Mouse (Mus musculus) adrenal gland, adult 8-10 months (tissue): ENCODE data around the gene Slc16a4. TPM values are rescaled to one million over a fixed set of nuclear protein-coding genes. Genes with fewer than 3 reads are reported as not detected.
A peak's percentile ranks its signal among the peaks of the same experiment; 100 is the strongest.
"Not testable (repeated sequence)": the region's sequence is repeated elsewhere in the genome, so short reads cannot be mapped to it uniquely, and the experiment has no call there.

Experiments
- DNase-seq: peaks from one replicate; pipeline ENCODE4 v3.0.0; 2022
- total RNA-seq, 4 experiments: library from RNA; stranded (reverse); gene quantifications; 2 replicates each; pipeline ENCODE4 v1.2.4; 2022

The Slc16a4 gene
- total RNA-seq, 4 experiments from 2014 or later, result 0.12 to 0.86 (median 0.31) TPM

DNA sequence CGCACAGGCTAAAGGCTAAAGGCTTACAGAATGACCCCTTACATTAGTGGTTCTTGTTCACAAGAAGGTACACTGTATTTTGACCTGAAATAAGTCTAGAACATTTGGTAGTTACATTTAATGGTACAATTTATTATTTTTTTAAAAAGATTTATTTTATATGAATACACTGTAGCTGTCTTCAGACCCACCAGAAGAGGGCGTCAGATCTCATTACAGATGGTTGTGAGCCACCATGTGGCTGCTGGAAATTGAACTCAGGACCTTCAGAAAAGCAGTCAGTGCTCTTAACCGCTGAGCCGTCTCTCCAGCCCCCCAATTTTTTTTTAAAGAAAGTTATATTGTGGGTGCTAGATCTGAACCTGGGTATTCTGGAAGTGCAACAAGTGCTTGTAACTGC lies 5.9 kb downstream of the Slc16a4 start:
- not testable (repeated sequence) for DNase-seq

GRCm38 (mm10) chr3:107317338-107317737 lies 26.3 kb downstream of the Slc16a4 start:
- DNase-seq, result no peak

DNA sequence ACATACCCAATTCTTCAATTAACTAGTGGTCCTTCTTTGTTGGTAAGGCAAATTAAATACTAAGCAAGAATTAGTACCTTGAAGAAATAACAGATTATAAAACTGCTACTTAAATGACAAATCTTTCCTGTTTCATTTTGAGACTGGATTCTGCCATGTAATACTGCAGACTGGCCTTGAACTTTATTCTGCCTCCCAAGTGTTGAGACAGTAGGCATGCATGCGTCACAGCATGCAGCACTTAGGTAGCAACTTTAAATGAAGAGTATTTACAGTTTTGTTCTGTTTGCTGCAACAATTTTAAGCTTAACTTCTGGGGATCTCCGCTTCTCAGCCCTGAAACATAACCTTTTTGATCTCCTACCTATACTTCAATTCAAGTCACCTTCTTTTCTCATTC lies 30.1 kb downstream of the Slc16a4 start:
- DNase-seq, result peak; percentile 31

- DNase-seq, result no peak
Observed at GRCm38 (mm10) chr3:107321776-107322175, 30.7 kb downstream of the Slc16a4 start.

- no peak for DNase-seq
Observed at GRCm38 (mm10) chr3:107326442-107326841, 35.4 kb downstream of the Slc16a4 start.

- DNase-seq, result peak; percentile 29
Observed at GRCm38 (mm10) chr3:107330503-107331424, 39.7 kb downstream of the Slc16a4 start.

DNA sequence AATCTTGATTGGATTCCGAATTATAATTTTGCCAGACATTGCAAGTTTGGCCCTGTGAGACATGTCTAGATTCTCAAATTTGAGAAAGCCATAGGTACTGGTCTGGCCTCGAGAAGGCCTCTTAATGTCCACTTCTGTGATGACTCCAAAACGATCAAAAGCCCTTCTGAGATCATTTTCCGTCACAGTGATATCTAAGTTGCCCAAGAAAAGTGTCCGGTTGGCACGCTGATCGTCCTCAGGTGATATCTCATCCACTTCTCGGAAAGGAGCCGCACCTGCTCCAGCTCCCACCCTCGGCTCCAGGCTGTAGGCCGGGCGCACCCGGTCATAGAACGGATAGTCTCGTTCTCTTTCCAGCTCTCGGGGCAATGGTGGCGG lies 40.7 kb downstream of the Slc16a4 start:
- DNase-seq, result no peak

DNA sequence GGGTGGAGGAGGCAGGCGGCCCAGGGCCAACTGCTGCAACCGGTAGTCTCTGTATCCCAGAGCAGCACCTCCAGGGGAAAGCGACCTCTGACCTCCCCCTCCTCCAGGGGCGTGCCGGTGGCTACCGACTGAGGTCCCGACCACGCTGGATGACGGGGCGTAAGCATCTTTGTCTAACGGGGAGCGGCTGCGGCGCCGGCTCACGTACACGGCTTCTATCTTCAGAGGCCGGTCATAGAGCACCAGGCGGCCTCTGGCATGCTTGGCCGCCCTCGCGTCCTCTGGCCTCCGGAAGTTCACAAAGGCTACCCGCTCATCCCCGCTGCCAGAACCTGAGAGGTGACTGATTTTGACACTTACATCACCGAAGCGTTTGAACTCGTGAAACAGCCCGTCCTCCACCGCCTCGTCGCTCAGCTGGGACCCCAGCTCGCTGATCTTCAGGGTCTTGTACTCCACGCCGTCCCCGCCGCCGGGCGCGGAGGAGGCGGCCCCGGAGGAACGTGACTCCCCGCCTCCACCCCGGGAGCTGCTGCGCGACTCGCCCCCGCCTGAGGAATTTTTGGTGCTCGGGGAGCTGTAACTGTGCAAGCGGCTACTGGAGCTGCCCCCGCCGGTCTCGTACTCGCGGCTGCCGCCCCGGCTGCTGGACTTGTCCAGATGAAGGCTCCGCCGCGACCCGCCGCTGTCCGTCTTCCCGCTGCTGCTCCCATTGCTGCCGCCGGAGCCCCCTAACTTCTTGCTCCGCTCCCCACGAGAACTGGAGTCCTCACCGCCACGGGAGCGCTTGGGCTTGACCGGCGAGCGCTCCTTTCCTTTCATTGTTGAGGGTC lies 41.3 kb downstream of the Slc16a4 start:
- peak; percentile 57 for DNase-seq

- DNase-seq, result peak; percentile 98
Observed at GRCm38 (mm10) chr3:107332960-107333380, 41.9 kb downstream of the Slc16a4 start.

- DNase-seq, result peak; percentile 97
Observed at GRCm38 (mm10) chr3:107333381-107334201, 42.6 kb downstream of the Slc16a4 start, which contains the start of gene Rbm15. TSS of gene Rbm15 (minus strand) at chr3:107333673.

DNA sequence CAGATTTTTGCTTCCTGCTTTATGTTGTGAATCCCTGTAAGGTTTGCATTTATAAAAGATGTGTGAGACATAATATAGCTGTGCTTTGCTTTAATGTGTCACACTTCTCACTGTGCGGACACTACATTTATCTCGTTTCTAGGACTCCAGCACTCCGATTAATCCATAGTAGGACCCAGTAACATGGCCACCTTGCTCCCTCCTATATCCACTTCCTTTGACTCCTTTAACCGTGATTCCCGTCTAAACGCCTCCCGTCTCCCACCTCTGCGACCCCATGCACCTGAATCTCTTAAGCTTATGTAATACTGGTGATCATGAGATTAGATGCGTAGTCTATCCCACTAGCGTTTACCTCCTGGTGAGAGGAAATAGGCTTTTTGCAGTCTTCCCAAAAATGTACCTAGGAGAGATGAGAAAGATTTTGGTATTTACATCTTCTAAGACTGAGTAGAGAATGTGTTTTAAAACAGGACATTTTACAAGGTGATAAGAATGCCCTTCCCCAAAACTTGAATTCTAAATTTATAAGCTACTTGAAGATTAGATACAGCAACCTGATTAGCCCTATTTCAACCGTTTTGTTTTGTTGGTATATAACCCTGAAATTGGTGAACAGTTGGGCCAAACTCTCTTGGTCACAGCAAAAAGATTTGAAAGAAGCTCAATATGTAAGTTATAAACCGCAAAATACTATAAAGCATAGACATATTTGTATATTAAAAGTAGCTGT lies 43.3 kb downstream of the Slc16a4 start:
- no peak for DNase-seq

DNA sequence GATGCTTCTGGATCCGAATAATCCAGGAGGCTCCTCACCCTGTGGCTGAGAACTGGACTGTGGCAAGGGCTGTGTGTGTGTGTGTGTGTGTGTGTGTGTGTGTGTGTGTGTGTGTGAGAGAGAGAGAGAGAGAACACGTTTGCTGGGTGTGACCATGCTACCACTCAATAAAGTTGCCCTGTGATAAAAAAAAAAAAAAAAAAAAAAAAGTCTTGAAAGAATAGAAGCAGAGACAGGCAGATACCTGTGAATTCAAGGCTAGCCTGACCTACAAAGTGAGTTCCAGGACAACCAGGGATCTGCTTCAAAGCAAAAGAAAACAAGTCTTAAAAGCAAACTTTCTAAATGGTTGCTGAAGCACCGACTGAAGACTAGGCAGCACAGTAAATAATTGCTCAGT lies 52.9 kb downstream of the Slc16a4 start:
- DNase-seq, result no peak

- no peak for DNase-seq
Observed at GRCm38 (mm10) chr3:107345033-107345725, 54.1 kb downstream of the Slc16a4 start.

DNA sequence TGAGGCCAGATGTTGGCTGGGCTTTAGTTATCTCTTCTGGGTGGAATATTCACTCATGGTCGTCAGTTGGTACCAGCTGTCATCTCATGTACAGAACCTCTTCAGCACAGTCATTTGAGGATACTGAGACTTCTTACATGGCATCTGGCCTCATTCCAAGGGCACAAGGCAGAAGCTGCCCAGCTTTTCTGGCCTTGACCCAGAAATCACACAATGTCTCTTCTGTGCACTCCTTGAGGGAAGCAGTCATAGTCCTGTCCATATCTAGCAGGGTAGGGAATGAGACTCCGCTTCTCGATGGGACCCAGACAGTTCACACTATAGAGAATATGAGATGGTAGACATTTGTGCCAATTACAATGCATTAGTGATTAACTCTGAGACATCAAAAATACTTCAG lies 58.0 kb downstream of the Slc16a4 start:
- DNase-seq, result peak; percentile 38

- DNase-seq, result no peak
Observed at GRCm38 (mm10) chr3:107351706-107352105, 60.7 kb downstream of the Slc16a4 start.

- no peak for DNase-seq
Observed at GRCm38 (mm10) chr3:107355618-107356260, 64.7 kb downstream of the Slc16a4 start.

DNA sequence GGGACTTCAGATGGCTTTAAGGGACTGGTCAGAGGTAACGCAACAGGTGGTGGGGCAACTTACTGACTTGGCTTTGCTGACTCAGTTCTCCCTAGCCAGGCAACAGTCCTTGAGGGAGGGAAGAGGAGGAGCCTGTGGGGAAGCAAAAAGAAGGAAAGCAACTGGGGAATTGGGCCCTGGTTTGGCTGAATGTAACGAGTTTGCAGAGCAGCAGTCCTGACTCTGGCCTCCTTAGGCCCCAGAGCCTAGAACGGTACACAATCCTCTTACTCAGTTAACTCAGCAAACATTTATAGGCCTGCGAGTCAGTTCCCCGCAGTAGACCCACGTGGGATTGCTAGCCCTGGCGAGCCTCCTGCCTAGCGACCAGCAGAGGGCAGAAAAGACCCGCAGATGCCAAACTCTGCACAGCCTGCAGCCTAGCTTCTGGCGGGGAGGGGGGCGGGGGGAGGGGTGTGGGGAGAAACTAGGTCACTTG lies 66.0 kb downstream of the Slc16a4 start:
- peak; percentile 67 for DNase-seq

DNA sequence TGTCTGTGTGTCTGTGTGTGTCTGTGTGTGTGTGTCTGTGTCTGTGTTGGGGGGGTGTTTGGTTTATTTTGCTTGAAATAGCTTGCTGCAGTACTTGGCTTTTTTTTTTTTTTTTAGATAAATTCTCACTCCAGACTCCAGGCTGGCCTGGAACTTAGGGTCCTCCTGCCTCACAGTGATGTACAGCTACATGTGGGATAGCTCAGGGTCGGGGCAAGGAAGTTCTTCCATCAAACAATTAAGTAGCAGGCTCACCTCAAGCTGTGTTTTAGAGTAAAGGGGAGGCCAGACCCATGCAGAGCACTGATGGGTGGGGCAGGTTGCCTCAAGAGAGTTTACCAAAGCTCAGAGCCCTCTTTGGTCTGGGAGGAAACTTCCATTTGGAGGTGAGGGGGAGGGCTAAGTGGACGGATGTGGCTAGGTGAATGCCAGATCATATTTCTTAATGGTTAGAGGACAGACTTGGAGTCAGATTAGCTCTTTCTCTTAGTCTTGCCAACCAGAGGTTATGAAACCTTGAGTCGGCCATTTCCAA lies 66.7 kb downstream of the Slc16a4 start:
- DNase-seq, result no peak

GRCm38 (mm10) chr3:107360341-107360740 lies 69.3 kb downstream of the Slc16a4 start:
- no peak for DNase-seq
